Mouse (Mus musculus): ENCODE data around the gene 1700021F07Rik. TPM values are rescaled to one million over a fixed set of nuclear protein-coding genes. Genes with fewer than 3 reads are reported as not detected.

The 1700021F07Rik gene
- polyA plus RNA-seq, 1 experiment from 2014 or later, result not detected

GRCm38 (mm10) chr2:173516150-173516855 is 6.1 kb upstream of the 1700021F07Rik start:
- no peaks in the 10 kb centered on the region for H3K36me3 ChIP-seq (ENCODE audit: insufficient read depth, low read length)
- DNase-seq (ENCODE audit: low spot score), result no peak
- TF ChIP-seq EP300 (IDR thresholded peaks at IDR 0.05) (no peak), CTCF (IDR thresholded peaks at IDR 0.05) (no peak)
- no peak overlapping the region for H3K4me3 ChIP-seq (ENCODE audit: low read depth, low read length)
- no peak overlapping the region for H3K4me2 ChIP-seq (replicated peaks; ENCODE audit: low read depth, low read length)
- no peaks in the 10 kb centered on the region for H3K4me1 ChIP-seq (ENCODE audit: insufficient read depth, low read depth, low read length)
- WGBS, result 78% methylated on average over 21 of the region's 25 CpGs
- H3K9me3 ChIP-seq (ENCODE audit: low read length), result no peaks in the 10 kb centered on the region
- H3K27ac ChIP-seq (ENCODE audit: low read length), result no peak overlapping the region
- no peaks in the 10 kb centered on the region for H3K27me3 ChIP-seq (replicated peaks; ENCODE audit: insufficient read depth, low read length)
- ATAC-seq, result no peak
- no peak overlapping the region for H3K9ac ChIP-seq (replicated peaks; ENCODE audit: low read depth)

- no peaks in the 10 kb centered on the region for H3K27me3 ChIP-seq (replicated peaks; ENCODE audit: insufficient read depth, low read length)
- ATAC-seq (no peak), DNase-seq (ENCODE audit: low spot score) (no peak)
- H3K27ac ChIP-seq (ENCODE audit: low read length), result no peak overlapping the region
- H3K4me1 ChIP-seq (ENCODE audit: insufficient read depth, low read depth, low read length), result no peaks in the 10 kb centered on the region
- WGBS, result 70% methylated on average over 3 of the region's 3 CpGs
- no peaks in the 10 kb centered on the region for H3K9me3 ChIP-seq (ENCODE audit: low read length)
- H3K36me3 ChIP-seq (ENCODE audit: insufficient read depth, low read length), result no peaks in the 10 kb centered on the region
- no peak overlapping the region for H3K9ac ChIP-seq (replicated peaks; ENCODE audit: low read depth)
- no peak overlapping the region for H3K4me2 ChIP-seq (replicated peaks; ENCODE audit: low read depth, low read length)
- H3K4me3 ChIP-seq (ENCODE audit: low read depth, low read length), result no peak overlapping the region
- TF ChIP-seq EP300 (IDR thresholded peaks at IDR 0.05), result no peak
- TF ChIP-seq CTCF (IDR thresholded peaks at IDR 0.05), result no peak
These were observed 6.1 kb downstream of the 1700021F07Rik start for GRCm38 (mm10) chr2:173528493-173528892.

- H3K9me3 ChIP-seq (ENCODE audit: low read length), result no peaks in the 10 kb centered on the region
- TF ChIP-seq CTCF (IDR thresholded peaks at IDR 0.05), result no peak
- no peak for TF ChIP-seq EP300 (IDR thresholded peaks at IDR 0.05)
- H3K27ac ChIP-seq (ENCODE audit: low read length), result no peak overlapping the region
- DNase-seq (ENCODE audit: low spot score), result no peak
- no peak for ATAC-seq
- no peaks in the 10 kb centered on the region for H3K36me3 ChIP-seq (ENCODE audit: insufficient read depth, low read length)
- no peak overlapping the region for H3K4me3 ChIP-seq (ENCODE audit: low read depth, low read length)
- no peaks in the 10 kb centered on the region for H3K27me3 ChIP-seq (replicated peaks; ENCODE audit: insufficient read depth, low read length)
- 69% methylated on average over 15 of the region's 15 CpGs for WGBS
- no peaks in the 10 kb centered on the region for H3K4me1 ChIP-seq (ENCODE audit: insufficient read depth, low read depth, low read length)
- no peak overlapping the region for H3K4me2 ChIP-seq (replicated peaks; ENCODE audit: low read depth, low read length)
- H3K9ac ChIP-seq (replicated peaks; ENCODE audit: low read depth), result no peak overlapping the region
These were observed 10.5 kb downstream of the 1700021F07Rik start for GRCm38 (mm10) chr2:173532711-173533462.

- Histone ChIP-seq H3K9me3 (ENCODE audit: low read length) (no peaks in the 10 kb centered on the region), H3K4me2 (replicated peaks; ENCODE audit: low read depth, low read length) (no peak overlapping the region), H3K27me3 (replicated peaks; ENCODE audit: insufficient read depth, low read length) (no peaks in the 10 kb centered on the region), H3K27ac (ENCODE audit: low read length) (no peak overlapping the region), H3K4me1 (ENCODE audit: insufficient read depth, low read depth, low read length) (no peaks in the 10 kb centered on the region), H3K36me3 (ENCODE audit: insufficient read depth, low read length) (no peaks in the 10 kb centered on the region), H3K9ac (replicated peaks; ENCODE audit: low read depth) (no peak overlapping the region), H3K4me3 (ENCODE audit: low read depth, low read length) (no peak overlapping the region)
- TF ChIP-seq CTCF (IDR thresholded peaks at IDR 0.05) (no peak), EP300 (IDR thresholded peaks at IDR 0.05) (no peak)
- no peak for ATAC-seq
- peak; percentile 24 for DNase-seq (ENCODE audit: low spot score)
- WGBS, result 59% methylated on average over 7 of the region's 7 CpGs
These were observed 12.2 kb downstream of the 1700021F07Rik start for GRCm38 (mm10) chr2:173534581-173534980.

GRCm38 (mm10) chr2:173535390-173535789 is 13.0 kb downstream of the 1700021F07Rik start:
- H3K4me2 ChIP-seq (replicated peaks; ENCODE audit: low read depth, low read length), result no peak overlapping the region
- DNase-seq (ENCODE audit: low spot score), result no peak
- H3K4me1 ChIP-seq (ENCODE audit: insufficient read depth, low read depth, low read length), result no peaks in the 10 kb centered on the region
- H3K27me3 ChIP-seq (replicated peaks; ENCODE audit: insufficient read depth, low read length), result no peaks in the 10 kb centered on the region
- H3K9me3 ChIP-seq (ENCODE audit: low read length), result no peaks in the 10 kb centered on the region
- WGBS, result 84% methylated on average over 18 of the region's 18 CpGs
- H3K4me3 ChIP-seq (ENCODE audit: low read depth, low read length), result no peak overlapping the region
- TF ChIP-seq CTCF (IDR thresholded peaks at IDR 0.05), result no peak
- no peak for TF ChIP-seq EP300 (IDR thresholded peaks at IDR 0.05)
- ATAC-seq, result no peak
- H3K36me3 ChIP-seq (ENCODE audit: insufficient read depth, low read length), result no peaks in the 10 kb centered on the region
- no peak overlapping the region for H3K9ac ChIP-seq (replicated peaks; ENCODE audit: low read depth)
- no peak overlapping the region for H3K27ac ChIP-seq (ENCODE audit: low read length)

- H3K9ac ChIP-seq (replicated peaks; ENCODE audit: low read depth), result no peak overlapping the region
- no peaks in the 10 kb centered on the region for H3K9me3 ChIP-seq (ENCODE audit: low read length)
- no peak for TF ChIP-seq EP300 (IDR thresholded peaks at IDR 0.05)
- DNase-seq (ENCODE audit: low spot score) (no peak), ATAC-seq (no peak)
- H3K4me2 ChIP-seq (replicated peaks; ENCODE audit: low read depth, low read length), result no peak overlapping the region
- H3K36me3 ChIP-seq (ENCODE audit: insufficient read depth, low read length), result no peaks in the 10 kb centered on the region
- no peak overlapping the region for H3K27ac ChIP-seq (ENCODE audit: low read length)
- no peak overlapping the region for H3K4me3 ChIP-seq (ENCODE audit: low read depth, low read length)
- 66% methylated on average over 9 of the region's 9 CpGs for WGBS
- no peaks in the 10 kb centered on the region for H3K27me3 ChIP-seq (replicated peaks; ENCODE audit: insufficient read depth, low read length)
- no peaks in the 10 kb centered on the region for H3K4me1 ChIP-seq (ENCODE audit: insufficient read depth, low read depth, low read length)
These were observed 13.5 kb downstream of the 1700021F07Rik start for GRCm38 (mm10) chr2:173535886-173536285.
